Mouse (Mus musculus) spleen, postnatal 36 days (tissue): ENCODE measurements around the gene Ncbp3.

Source experiments
- DNase-seq, 2 experiments: peaks; one replicate each; pipeline ENCODE4 v3.0.0; 2022; ENCODE audit warnings: low spot score in 2 of 2, mixed read lengths in 1 of 2

Gene Ncbp3

DNA sequence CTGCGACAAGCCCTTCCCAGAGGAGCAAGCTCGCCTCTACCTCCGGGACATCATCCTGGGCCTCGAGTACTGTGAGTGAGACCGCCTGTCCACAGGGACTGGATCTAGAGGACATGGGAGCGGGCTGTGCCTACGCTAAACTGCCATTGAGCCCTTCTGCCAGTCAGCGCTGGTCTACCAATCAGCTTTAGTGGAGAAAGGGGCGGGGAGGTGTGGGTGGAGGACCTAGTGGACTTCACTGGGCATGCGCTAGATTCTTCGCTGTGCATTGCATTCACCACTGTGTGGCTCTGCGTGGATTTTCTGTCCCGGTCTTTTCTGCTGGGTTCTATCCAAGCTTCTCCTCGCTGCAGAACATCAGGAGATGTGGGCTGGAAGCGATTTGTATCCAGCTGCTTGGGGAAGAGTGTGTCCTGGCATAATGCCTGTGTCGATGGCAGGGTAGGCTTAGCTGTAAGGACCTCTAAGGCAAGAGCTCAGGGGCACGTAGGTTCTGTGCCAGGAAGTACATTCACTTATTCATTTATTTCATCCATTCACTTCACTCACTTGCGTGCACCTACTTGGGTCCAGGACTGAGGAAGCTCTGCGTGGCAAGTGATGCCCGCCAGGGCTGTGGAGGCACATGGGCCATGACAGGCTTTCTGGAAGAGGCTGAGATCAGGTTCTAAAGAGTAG, 16.6 kb upstream of the Ncbp3 start:
- peak; percentile 81 to 85 for DNase-seq

DNA sequence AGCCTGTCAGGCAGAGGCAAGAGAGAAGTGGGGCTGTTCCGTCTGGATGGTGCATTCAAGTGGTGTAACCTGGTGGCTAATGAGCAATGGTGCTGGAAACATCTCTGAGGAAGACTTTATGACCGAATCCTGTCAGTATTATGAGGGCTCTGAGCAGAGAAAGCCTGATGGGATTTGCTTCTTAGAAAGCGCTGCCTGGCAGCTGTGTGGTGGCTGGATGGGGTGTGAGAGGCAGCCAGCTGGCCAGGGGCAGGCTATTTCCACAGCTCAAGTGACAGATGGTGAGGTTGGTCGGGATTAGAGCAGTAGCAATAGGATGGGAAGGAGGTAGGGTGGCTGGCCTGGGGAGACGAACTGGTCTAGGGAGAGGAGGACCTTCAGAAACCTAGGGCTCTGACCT, 16.0 kb upstream of the Ncbp3 start:
- DNase-seq: no peak

DNA sequence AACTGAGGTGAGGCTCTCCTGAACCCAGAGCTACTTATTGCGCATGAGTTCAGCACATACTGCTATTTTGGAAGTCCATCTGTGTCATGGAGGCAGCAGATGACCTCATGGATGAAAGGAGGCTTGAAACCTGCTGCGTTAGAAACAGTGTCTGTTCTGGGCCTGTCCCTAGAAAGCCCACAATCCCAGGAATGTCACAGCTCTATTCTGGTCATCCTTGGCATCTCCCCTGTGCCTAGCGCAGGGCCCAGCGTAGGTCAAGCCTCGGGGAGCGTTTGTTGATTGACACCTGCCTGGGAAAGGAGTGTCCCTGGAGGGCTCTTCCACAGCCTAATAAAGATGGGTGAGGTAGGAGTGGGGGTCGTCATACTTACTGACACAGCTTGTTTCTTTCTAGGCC, 11.5 kb upstream of the Ncbp3 start:
- no peak for DNase-seq

DNA sequence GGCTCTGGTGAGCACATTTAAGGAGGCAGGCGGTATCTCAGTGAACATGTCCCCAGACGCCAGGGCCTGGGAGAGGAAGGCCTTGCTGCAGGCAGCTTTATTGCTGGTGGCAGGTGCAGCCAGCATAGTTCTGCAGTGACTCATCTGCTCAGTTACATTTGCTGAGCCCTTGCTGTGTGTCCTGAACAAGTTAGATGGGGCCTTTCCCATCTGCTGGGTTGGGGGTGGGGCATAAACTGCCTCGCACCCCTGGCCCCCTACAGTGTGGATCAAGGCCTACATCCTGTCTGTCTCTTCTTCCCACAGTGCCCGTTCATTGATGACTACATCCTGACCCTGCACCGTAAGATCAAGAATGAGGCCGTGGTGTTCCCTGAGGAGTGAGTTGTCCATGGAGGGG, 10.7 kb upstream of the Ncbp3 start:
- DNase-seq: no peak

DNA sequence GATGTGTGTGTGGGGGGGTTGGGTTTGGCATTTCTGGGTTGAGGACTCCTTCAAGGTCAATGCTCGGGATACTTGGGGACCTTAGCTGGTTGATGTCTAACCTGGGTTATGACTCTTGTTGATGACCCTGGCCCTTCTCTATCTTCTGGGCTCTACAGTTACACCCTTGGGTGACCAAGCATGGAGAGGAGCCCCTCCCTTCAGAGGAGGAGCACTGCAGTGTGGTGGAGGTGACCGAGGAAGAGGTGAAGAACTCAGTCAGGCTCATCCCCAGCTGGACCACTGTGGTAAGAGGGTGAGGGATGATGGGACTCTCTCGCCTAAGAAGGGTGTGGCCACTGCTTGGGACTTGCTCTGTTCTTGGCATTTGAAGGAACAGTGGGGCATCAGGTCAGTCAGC, 9.9 kb upstream of the Ncbp3 start:
- no peak for DNase-seq

DNA sequence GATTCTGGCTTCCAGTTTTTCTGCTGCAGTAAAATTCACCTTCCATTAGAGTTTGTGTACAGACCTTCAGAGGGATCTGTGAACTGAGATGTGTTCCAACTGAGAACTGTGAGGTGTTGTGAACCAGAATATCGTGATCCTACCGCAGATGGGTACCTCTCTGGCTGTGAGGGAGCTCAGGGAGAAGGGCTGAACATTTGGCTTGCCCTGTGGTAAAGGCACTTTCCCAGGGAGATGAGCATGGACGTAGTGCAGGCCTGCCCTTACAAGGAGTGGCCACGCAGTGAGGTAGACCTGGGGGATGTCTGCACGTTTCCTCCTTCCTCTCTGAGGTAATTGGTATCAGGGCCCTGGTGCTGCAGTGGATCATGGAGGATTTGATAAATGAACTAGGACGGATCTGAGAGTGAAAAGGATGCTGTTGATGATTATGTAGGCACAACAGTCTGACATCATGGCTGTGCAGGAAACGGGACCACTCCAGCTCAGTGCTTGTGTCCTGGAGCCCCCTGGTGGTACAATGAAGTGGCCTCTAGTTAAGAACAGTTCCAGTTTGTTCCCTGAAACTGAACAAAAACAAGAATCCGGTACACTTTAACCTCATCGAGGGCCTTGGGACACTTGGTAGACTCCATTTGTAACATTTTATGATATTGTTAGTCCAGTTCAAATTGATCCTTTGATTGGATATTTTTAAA, 8.3 kb upstream of the Ncbp3 start:
- peak; percentile 52 to 53 for DNase-seq

DNA sequence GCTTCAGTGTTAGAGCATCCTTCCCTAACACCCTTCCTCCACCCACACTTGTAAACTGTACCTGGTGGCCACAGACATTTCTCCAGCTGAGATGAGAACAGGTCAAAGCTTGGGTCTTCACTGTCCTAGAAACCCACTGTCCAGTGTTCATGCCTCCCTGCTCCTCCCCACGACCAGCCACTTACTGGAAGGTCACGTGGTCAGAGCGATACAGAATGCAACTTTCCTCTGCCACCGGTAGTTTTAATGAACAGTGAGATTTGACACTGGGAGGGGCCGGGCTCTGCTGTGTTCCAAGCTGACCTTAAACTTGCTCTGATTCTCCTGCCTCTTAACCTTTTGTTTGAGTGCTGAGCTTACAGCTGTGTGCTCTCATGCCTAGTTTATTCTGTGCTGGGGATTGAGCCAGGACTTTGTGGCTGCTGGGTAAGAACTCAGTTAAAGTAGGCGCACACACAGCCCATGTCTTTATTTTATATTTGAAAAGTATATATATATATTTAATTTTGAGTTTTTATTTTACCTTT, 3.3 kb upstream of the Ncbp3 start:
- DNase-seq: no peak

DNA sequence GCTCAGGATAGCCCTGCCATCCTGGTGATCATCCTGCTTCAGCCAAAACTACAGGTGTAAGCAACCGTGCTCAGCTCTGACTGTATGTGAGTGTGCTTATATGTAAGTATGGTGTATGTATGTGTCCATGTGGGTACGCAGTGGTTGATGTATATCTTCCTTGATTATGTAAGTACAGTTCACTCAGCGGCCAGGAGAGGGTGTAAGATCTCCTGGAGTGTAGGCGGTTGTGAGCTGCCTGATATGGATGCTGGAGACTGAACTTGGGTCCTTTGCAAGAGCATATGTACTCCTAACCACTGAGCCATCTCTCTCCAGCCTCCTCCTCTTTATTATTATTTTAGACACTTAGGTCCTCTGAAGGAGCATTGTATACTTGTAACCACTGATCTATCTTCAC, 2.8 kb upstream of the Ncbp3 start:
- DNase-seq: no peak

DNA sequence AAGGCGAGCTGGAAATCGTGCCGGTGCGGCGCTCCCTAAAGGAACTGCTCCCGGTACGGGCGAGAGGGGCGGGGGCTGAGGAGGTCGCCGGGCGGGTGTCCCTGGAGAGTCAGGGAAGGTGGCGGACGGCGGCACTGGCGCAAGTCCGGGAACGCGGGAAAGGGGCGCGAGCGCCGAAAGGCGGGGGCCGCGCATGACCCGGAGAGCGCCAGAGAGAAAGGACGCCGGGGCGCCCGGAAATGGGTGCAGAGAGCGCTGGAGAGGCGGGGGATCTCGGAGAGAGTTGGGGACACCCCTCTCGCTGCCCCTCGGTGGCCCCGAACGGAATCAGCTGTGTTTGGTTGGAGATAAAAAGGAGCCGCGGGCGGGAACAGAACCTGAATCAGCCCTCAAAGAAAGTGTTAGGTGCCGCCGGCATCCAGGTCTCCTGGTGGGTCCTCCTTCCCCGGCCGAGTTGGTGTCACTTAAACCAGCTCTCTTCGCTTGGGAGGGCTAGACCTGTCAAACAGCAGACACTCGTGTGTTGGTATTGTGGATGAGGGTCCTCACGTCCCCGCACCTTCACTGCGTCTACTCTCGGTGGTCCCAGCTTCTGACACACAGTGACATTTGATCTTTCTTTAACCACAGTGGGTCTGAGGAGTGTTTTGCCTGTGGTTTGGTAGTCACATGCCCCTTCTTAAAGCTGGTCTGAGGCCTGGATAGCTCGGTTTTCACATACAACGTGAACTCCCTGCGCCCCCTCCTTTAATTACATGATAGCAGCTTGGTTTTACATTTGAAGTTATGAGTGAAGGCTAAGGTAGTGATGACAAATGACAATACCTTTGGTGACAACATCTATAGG, 670 bp downstream of the Ncbp3 start:
- DNase-seq: peak; percentile 62 to 64

DNA sequence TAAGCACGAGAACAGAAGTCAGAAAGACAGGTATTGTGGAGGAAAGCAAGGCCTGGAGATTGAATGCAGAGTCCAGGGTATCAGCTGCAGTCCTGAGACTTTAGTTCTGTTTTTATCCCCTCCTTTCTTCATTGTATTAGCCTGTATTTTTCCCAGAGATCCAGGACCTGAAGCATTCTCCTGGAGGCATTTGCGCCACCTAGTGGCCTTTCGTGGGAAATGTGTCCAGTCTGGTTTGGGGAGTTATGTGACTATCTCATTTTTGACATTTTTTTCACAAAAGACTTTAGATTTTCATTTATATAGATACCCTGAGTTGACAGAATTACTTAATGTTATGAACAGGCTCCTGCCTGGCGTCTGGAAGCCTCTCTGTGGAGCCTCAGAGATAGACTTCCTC, 1.8 kb downstream of the Ncbp3 start:
- DNase-seq: peak; percentile 21 to 61

DNA sequence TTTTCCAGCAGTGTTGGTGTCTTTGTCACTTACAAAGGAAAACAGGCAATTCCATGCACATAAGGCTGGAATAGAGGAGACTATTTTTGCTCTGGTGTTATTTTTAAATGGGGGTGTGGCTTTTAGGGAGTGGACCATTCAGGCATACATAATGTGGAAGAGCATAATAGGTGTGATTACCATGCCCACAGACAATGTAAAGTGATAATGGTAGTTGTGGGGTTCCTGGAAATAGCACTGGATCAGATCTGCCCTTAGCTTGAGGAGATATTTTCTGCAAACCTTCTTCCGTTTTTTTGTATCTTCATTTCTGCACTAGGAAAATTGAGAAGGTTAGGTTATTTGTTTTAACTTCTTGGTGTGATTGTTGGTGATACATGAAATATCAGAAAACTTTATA, 5.2 kb downstream of the Ncbp3 start:
- no peak for DNase-seq

DNA sequence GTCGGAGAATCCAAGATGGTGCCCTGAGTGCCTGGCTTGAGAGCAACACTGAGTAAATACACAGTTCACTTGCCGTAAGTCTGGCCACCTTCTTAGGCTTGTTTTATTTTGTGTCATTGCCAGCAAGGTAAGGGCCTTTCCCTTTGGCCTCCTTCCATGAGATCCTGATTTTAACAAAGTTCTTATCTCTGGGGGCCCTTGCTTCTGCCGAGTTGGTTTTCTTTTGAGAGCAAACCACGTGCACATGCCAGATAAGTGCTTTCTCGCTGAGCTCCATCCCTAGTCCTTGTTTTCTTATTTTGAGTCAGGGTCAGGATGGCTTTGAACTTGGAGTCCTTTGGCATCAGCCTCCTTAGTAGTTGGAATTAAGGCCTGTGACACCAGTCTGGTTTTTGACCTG, 10.1 kb downstream of the Ncbp3 start:
- DNase-seq: no peak

DNA sequence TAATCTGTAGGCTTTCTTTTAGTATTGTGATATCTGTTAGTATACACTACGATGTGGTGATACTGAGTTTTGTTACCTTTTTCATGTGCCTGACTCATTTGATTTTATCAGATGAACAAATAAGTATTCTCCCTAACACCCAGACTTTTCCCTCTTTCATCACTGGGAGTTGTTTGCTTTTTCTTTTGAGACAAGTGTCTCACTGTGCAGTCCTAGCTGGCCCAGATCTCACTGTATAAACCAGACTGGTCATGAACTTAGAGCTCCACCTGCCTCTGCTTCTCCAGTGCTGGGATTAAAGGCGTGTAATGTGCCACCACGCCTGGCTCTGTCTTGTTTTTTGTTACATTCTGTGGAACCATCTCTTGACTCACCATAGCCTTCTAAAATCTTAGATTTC, 12.0 kb downstream of the Ncbp3 start:
- DNase-seq: no peak

DNA sequence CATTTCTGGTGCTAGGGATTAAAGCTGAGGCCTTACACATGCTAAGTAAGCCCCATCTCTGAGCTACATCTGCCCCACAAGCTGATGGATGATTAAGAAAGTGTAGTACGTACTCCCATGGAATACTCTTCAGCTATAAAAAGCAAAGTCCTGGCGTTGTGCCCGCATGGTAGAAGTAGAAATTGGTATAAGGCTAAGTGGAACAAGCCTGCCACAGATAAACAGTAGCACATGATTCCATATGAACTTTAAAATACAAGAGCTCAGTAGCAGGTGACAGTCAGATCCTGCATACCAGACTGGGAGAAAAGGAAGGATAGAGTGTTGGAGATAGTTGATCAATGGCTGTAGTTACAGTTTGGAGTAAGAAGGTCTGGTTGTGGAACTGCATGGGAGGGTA, 13.8 kb downstream of the Ncbp3 start:
- DNase-seq: no peak

DNA sequence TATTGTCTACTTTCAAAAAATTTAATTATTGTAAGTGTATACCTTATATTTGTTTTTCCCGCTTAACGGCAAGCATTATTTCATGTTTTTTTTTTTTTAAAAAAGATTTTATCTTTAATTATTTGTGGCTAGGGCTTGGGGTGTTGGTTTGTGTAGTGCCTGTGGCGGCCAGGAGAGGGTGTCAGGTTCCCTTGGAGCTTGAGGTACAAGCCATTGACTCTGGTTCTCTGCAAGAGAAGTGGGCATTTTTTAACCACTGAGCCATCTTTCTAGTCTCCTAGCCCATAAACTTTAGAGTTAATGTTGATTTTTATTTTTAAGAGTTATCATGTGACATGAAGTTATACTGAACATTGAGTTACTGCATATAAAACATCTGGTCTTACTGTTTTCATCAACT, 24.3 kb downstream of the Ncbp3 start:
- no peak for DNase-seq

DNA sequence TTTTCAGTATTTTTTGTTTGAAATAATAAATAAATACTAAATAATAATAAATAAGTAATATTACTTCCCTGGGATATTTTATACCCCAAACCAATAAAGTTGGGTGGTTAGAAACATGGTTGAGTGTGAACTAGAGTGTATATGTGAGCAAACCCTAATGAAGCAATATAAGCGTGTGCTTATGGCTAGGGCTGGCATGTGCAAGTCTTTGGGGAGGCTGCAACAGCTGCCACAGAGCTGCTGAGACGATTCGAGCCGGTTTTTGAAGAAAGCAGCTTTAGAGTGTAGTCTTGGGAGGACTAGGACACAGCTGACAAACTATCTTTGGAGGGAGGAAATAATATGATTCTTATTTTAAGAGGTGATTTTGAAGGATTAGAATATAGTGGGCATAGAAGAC, 28.7 kb downstream of the Ncbp3 start:
- no peak for DNase-seq

DNA sequence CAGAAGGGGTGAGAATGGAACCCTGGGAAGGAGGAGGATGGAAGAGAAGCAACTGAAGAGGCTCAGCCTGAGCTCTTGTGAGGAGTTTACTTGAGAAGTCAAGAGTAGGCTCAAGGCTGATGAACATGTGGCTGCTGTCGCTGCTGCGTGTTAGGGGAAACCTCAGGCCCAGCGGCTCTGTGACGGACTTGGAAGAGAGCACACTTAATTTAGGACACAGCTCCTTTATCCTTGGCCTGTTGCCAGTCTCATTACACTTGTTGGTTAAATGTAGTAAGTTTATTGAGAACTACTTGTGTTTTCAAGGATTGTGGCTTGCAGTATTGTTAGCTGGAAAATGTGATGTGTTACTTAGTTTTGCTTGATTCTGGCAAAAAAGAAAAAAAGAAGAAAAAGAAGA, 29.1 kb downstream of the Ncbp3 start:
- no peak for DNase-seq

DNA sequence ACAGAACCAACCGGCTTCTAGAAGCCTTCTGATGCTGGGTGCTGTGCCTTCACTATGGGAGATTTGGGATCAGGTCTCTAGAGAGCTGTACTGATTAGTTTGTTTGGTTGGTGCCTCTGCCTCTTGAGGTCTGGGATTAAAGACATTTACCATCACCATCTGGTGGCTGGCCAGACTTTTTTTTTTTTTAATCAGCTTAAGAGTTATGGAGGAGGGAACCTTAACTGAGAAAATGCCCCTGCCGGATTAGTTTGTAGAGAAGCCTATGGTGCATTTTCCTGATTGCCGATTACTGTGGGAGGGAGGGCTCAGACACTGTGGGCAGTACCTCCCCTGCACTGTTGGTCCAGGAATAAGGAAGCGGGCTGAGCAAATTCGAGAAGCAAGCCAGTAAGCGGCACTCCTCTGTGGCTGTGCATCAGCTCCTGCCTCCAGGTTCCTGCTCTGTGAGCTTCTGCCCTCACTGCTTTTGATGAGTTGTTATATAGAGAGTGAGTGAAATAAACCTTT, 29.7 kb downstream of the Ncbp3 start:
- DNase-seq: no peak

DNA sequence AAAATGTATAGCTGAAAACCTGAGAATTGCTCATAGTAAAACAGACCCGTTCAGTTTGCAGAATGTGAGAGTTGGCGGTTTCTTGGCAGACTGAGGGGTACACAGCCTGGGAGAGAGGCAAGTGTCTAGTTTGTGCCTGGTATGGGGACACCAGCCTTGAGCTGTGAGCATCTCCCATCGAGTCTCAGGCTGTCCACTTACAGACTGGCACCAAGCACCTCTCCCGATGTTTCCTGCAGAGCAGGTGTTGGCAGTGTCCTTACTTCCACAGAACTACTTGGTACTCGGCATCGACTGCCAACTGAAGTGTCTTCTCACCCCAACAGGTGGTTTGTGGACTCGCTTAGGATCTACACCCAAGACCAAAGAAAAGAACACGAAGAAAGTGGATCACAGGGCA, 31.0 kb downstream of the Ncbp3 start:
- no peak for DNase-seq

DNA sequence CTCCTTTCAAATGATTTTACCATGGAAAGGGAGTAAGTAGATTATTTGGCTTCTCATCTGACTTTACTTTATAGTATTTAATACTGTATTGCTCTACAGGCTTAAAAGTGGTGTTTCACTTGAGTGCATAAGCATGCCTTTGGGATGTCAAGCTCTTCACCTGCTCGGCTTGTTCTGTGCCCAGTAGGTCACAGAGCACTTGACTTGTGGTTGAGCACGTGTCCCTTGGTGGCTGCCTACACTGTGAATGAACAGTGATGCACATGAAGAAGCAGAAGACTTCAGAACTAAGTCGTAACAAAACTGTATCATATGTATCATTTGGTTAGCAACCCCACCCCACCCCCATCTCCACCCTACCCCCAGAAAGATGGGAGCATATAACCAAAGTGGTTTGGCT, 32.7 kb downstream of the Ncbp3 start:
- no peak for DNase-seq

DNA sequence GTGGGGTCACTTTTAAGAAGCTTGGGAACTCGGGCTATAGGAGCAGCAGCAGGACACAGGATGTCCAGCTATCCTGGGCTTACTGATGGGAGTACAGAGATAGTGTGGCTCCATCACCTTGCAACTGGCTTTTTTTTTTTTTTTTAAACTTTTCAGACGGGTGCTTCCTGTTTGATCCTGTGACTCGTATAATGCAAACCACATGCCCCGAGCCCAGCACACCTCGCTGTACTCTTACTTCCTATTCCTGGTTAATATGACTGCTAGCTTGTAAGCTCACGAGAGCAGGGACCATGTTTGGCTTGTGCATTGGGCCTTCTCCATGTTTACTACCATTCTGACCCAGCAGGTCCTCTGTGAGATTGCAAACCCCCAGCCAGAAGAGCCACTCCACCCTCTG, 36.7 kb downstream of the Ncbp3 start:
- DNase-seq: peak; percentile 41 to 42

DNA sequence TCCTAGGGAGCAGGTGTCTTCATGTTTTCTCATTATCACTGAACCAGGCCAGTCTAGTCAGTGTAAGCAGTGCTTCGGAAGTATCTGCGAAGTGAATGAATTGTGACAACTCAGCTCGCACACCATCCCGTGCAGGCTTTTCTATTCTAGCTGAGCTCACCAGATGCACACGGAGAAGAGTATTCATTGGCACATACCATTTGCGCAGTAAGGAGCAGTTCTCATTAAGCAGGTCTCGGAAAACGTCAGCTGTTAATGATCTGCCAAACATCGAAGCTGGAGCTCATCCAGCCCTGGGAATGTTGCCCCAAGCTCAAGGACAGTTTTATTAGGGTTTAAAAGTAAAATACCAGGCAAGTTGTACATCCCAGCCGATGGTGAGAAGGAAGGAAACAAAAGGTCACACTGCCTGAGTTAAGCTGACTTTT, 37.2 kb downstream of the Ncbp3 start:
- DNase-seq: no peak
